Mouse (Mus musculus): Measurements from ENCODE around the gene Trip4. TPM values are rescaled to one million over a fixed set of nuclear protein-coding genes. Genes with fewer than 3 reads are reported as not detected.

The Trip4 gene
- polyA plus RNA-seq, 1 experiment from 2014 or later = 26.5 TPM

Other genes with a start within 250 kb of the Trip4 start
- gene Oaz2, start 240.8 kb downstream of the Trip4 start, polyA plus RNA-seq (2016; fragmentation: Nextera tagmentation; extraction: Ambion mirVana) = 239 and 245 TPM in 2 replicates
- 7.1 and 7.6 TPM in 2 replicates for gene Zfp609, start 81.2 kb downstream of the Trip4 start, polyA plus RNA-seq (2016; fragmentation: Nextera tagmentation; extraction: Ambion mirVana)
- gene Pclaf, start 18.6 kb downstream of the Trip4 start, polyA plus RNA-seq (2016; fragmentation: Nextera tagmentation; extraction: Ambion mirVana) = 116 and 120 TPM in 2 replicates
- gene Csnk1g1, start 130 bp upstream of the Trip4 start, polyA plus RNA-seq (2016; fragmentation: Nextera tagmentation; extraction: Ambion mirVana) = 11.9 and 16.1 TPM in 2 replicates
- gene Ppib, start 151.4 kb upstream of the Trip4 start, polyA plus RNA-seq (2016; fragmentation: Nextera tagmentation; extraction: Ambion mirVana) = 405 and 410 TPM in 2 replicates
- gene Snx22, start 160.9 kb upstream of the Trip4 start, polyA plus RNA-seq (2016; fragmentation: Nextera tagmentation; extraction: Ambion mirVana) = 2.4 and 3.0 TPM in 2 replicates
- gene Snx1, start 217.8 kb upstream of the Trip4 start, polyA plus RNA-seq (2016; fragmentation: Nextera tagmentation; extraction: Ambion mirVana) = 68.8 and 72.1 TPM in 2 replicates
- 161 and 176 TPM in 2 replicates for gene Ciao2a, start 217.8 kb upstream of the Trip4 start, polyA plus RNA-seq (2016; fragmentation: Nextera tagmentation; extraction: Ambion mirVana)
- gene Dapk2, start 249.4 kb upstream of the Trip4 start, polyA plus RNA-seq (2016; fragmentation: Nextera tagmentation; extraction: Ambion mirVana) = 6.4 and 8.1 TPM in 2 replicates